Mouse (Mus musculus) heart, postnatal 0 days (tissue): ENCODE data around the gene B3galt2. TPM values are rescaled to one million over a fixed set of nuclear protein-coding genes. Genes with fewer than 3 reads are reported as not detected.

Source experiments
- ATAC-seq: fragments of 200-750 bp; cut with Nextera tagmentation; 2 replicates; pipeline ENCODE4 v1.8.0; 2017; ENCODE audit warnings: low read depth, moderate number of reproducible peaks, moderate library complexity; ENCODE audit not compliant: insufficient read depth
- DNase-seq: peaks from one replicate; pipeline ENCODE4 v3.0.0-alpha.2; 2016; ENCODE audit warnings: low spot score
- H3K27ac ChIP-seq: fragments of 300-500 bp; sonication (generic); 2 replicates; pipeline ENCODE4 v1.5.1; 2014; ENCODE audit warnings: low read depth, mild to moderate bottlenecking
- H3K27me3 ChIP-seq: fragments of 300-500 bp; sonication (generic); 2 replicates; pipeline ENCODE4 v1.6.1; 2014; ENCODE audit warnings: low read length, mixed read lengths; ENCODE audit not compliant: control insufficient read depth, insufficient read depth
- H3K36me3 ChIP-seq: fragments of 300-500 bp; sonication (generic); replicated peaks from 2 replicates; pipeline ENCODE4 v1.6.1; 2014; ENCODE audit warnings: low read length, mixed read lengths; ENCODE audit not compliant: control insufficient read depth, insufficient read depth
- H3K4me1 ChIP-seq: fragments of 300-500 bp; sonication (generic); 2 replicates; pipeline ENCODE4 v1.6.1; 2014; ENCODE audit warnings: antibody characterized with exemption; ENCODE audit not compliant: control insufficient read depth, insufficient read depth
- H3K4me2 ChIP-seq: fragments of 300-500 bp; sonication (generic); 2 replicates; pipeline ENCODE4 v1.6.1; 2014; ENCODE audit warnings: low read depth, mild to moderate bottlenecking, low read length, moderate library complexity
- H3K4me3 ChIP-seq: fragments of 300-500 bp; sonication (generic); 2 replicates; pipeline ENCODE4 v1.5.1; 2014; ENCODE audit warnings: low read depth, low read length
- H3K9ac ChIP-seq: fragments of 300-500 bp; sonication (generic); replicated peaks from 2 replicates; pipeline ENCODE4 v1.6.1; 2014; ENCODE audit warnings: low read depth, low read length, mixed read lengths
- H3K9me3 ChIP-seq: fragments of 300-500 bp; sonication (generic); replicated peaks from 2 replicates; pipeline ENCODE4 v1.6.1; 2016; ENCODE audit warnings: low read length; ENCODE audit not compliant: control insufficient read depth
- CTCF ChIP-seq: IDR thresholded peaks from 2 replicates; pipeline ENCODE4 v1.5.1; 2016; ENCODE audit warnings: antibody characterized with exemption, control low read depth, low read depth
- EP300 ChIP-seq: IDR thresholded peaks from 2 replicates; pipeline ENCODE4 v1.6.1; 2016; ENCODE audit warnings: antibody characterized with exemption, low read depth
- WGBS: fragments of 180-500 bp; shearing (Covaris S2); extraction: QIAGEN DNeasy Blood & Tissue Kit; methylation state at CpG from one replicate; pipeline ENCODE4 v1.1.7; 2014; 5-methylcytosine and 5-hydroxymethylcytosine counted together
- polyA plus RNA-seq: library from polyadenylated mRNA; unstranded; fragments of >200 nt; fragmentation: Nextera tagmentation; extraction: Ambion mirVana; gene quantifications from 2 replicates; pipeline ENCODE4 v1.2.1, GENCODE M21; 2015
- total RNA-seq: library from RNA; depleted of rRNA; stranded (reverse); fragments of >200 nt; gene quantifications from 2 replicates; pipeline ENCODE4 v1.2.3, GENCODE M21; 2014; ENCODE audit warnings: low replicate concordance

Gene B3galt2
- total and polyA plus RNA-seq, 2 experiments from 2014 or later: under 0.01 to 0.08 TPM

- H3K9me3 ChIP-seq: no peaks in the 10 kb centered on the region
- no peak for DNase-seq
- H3K27ac ChIP-seq: no peak overlapping the region
- no peaks in the 10 kb centered on the region for H3K27me3 ChIP-seq
- no peak for TF ChIP-seq CTCF
- no peak for TF ChIP-seq EP300
- no peaks in the 10 kb centered on the region for H3K4me1 ChIP-seq
- no peak overlapping the region for H3K9ac ChIP-seq
- H3K4me2 ChIP-seq: no peak overlapping the region
- no peak overlapping the region for H3K4me3 ChIP-seq
- H3K36me3 ChIP-seq: peaks cover 23% of the 10 kb centered on the region
- ATAC-seq: no peak
These were observed 18.5 kb upstream of the B3galt2 start for GRCm38 (mm10) chr1:143621930-143622329.

GRCm38 (mm10) chr1:143622634-143623033, 17.8 kb upstream of the B3galt2 start:
- Histone ChIP-seq H3K4me3 (no peak overlapping the region), H3K36me3 (peaks cover 24% of the 10 kb centered on the region), H3K4me2 (no peak overlapping the region), H3K9me3 (no peaks in the 10 kb centered on the region), H3K27ac (no peak overlapping the region), H3K4me1 (no peaks in the 10 kb centered on the region), H3K27me3 (no peaks in the 10 kb centered on the region), H3K9ac (no peak overlapping the region)
- TF ChIP-seq CTCF: no peak
- TF ChIP-seq EP300: no peak
- WGBS: 84% methylated on average over 1 of the region's 1 CpGs
- ATAC-seq: no peak
- no peak for DNase-seq

- Histone ChIP-seq H3K9ac (no peak overlapping the region), H3K27ac (no peak overlapping the region), H3K9me3 (no peaks in the 10 kb centered on the region), H3K27me3 (no peaks in the 10 kb centered on the region), H3K4me2 (no peak overlapping the region), H3K36me3 (peaks cover 10% of the 10 kb centered on the region), H3K4me3 (no peak overlapping the region), H3K4me1 (no peaks in the 10 kb centered on the region)
- ATAC-seq: no peak
- TF ChIP-seq EP300 (no peak), CTCF (no peak)
- no peak for DNase-seq
- WGBS: 81% methylated on average over 7 of the region's 7 CpGs
These were observed 9.1 kb upstream of the B3galt2 start for GRCm38 (mm10) chr1:143631337-143631736.

GRCm38 (mm10) chr1:143632361-143632760, 8.1 kb upstream of the B3galt2 start:
- Histone ChIP-seq H3K9ac (no peak overlapping the region), H3K4me3 (no peak overlapping the region), H3K4me1 (no peaks in the 10 kb centered on the region), H3K27ac (no peak overlapping the region), H3K9me3 (no peaks in the 10 kb centered on the region), H3K4me2 (no peak overlapping the region), H3K36me3 (0 out of 2 replicates have a peak, but pooled peaks cover under 1% of the 10 kb centered on the region), H3K27me3 (no peaks in the 10 kb centered on the region)
- ATAC-seq: no peak
- no peak for DNase-seq
- WGBS: 85% methylated on average over 1 of the region's 1 CpGs
- TF ChIP-seq EP300: no peak
- TF ChIP-seq CTCF: no peak

- Histone ChIP-seq H3K27ac (no peak overlapping the region), H3K9ac (no peak overlapping the region), H3K4me3 (no peak overlapping the region), H3K9me3 (no peaks in the 10 kb centered on the region), H3K27me3 (no peaks in the 10 kb centered on the region), H3K4me1 (no peaks in the 10 kb centered on the region), H3K36me3 (no peaks in the 10 kb centered on the region), H3K4me2 (no peak overlapping the region)
- TF ChIP-seq CTCF: no peak
- no peak for TF ChIP-seq EP300
- ATAC-seq (no peak), DNase-seq (no peak)
- 76% methylated on average over 2 of the region's 2 CpGs for WGBS
These were observed 7.4 kb upstream of the B3galt2 start for GRCm38 (mm10) chr1:143632854-143633587.

GRCm38 (mm10) chr1:143644221-143644620, 3.8 kb downstream of the B3galt2 start:
- 93% methylated on average over 2 of the region's 2 CpGs for WGBS
- H3K4me3 ChIP-seq: no peak overlapping the region
- H3K27me3 ChIP-seq: no peaks in the 10 kb centered on the region
- H3K9me3 ChIP-seq: no peaks in the 10 kb centered on the region
- no peaks in the 10 kb centered on the region for H3K4me1 ChIP-seq
- H3K4me2 ChIP-seq: no peak overlapping the region
- H3K36me3 ChIP-seq: 0 out of 2 replicates have a peak, but pooled peaks cover 6% of the 10 kb centered on the region
- DNase-seq: peak; percentile 70
- H3K9ac ChIP-seq: no peak overlapping the region
- no peak for ATAC-seq
- peak; percentile 73 for TF ChIP-seq CTCF
- TF ChIP-seq EP300: no peak
- no peak overlapping the region for H3K27ac ChIP-seq
